Mouse (Mus musculus) NIH3T3 (cell line): ENCODE results near the gene Flcn.
"Not testable (repeated sequence)": the region's sequence is repeated elsewhere in the genome, so short reads cannot be mapped to it uniquely, and the experiment has no call there.

Experiments used
- DNase-seq: peaks from one replicate; pipeline ENCODE4 v3.0.0-alpha.2; 2012; ENCODE audit warnings: low read depth

Gene Flcn

GRCm38 (mm10) chr11:59809670-59810474 is at the start of gene Flcn:
Gene Flcn (minus strand): TSS chr11:59810016.
- DNase-seq, result peak; percentile 89

- DNase-seq, result no peak
These were observed 43.0 kb upstream of the Flcn start for GRCm38 (mm10) chr11:59852865-59853264.

DNA sequence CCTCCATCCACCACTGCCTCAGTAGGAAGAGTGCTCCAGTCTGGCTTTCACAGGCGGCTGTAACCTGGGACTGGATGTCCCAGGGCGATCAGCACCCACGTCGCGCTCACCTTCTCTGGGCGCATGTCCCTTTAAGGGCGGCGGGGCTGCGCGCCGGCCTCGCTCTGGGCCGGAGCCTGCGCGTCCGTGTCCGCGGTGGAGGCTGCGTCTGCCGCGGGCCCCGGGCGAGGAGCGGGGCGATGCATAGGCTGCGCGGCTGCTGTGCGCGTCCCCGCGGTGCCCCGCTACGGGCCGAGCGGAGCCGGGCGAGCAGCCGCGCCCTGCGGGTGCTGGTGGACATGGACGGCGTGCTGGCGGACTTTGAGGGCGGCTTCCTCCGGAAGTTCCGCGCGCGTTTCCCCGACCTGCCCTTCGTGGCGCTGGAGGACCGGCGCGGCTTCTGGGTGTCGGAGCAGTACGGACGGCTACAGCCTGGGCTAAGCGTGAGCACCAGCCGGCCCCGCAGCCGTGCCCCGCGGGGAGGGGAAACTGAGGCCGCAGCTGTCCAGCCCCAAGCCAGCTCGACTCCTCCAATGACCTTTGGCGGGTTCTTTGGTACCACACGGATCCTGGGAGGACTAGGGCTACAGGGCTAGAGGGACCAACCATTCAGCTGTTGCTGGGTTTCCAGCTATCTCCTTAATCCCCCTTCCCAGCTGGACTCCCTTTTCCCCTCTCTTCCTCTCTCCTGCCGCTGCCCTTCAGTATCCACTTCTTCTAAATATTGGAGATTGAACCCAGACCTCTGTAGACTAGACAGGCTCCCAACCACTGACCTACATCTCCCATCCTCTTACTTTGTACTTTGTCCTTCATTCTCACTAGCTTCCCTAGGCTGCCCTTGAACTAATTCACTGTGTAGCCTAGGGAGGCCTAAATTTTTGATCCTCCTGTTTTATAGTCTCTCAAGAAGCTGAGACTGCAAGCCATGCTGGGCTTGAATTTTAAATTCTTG is 38.4 kb upstream of the Flcn start:
- peak; percentile 85 for DNase-seq

DNA sequence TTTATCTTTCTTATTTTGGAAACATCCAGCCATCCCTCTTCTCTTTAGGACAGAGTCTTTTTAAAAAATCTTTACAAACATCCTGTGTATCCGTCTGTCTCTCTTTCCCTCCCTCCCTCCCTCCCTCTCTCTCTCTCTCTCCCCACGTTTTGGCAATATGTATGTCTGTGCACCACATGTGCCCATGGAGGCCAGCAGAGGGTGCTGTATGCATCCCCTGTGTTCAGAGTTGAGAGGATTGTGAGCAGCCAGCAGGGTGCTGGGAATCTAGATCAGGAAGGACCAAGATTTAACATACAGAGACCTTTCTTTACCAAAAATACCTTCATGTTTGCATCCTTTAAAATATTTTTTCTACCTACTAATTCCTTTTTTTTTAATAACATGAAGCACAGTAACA is 37.3 kb upstream of the Flcn start:
- DNase-seq, result peak; percentile 89

- DNase-seq, result no peak
These were observed 36.5 kb upstream of the Flcn start for GRCm38 (mm10) chr11:59846311-59846710.

GRCm38 (mm10) chr11:59839459-59840126 is 29.8 kb upstream of the Flcn start, which contains the start of gene Cops3:
Gene Cops3 (minus strand): TSS chr11:59839838.
- peak; percentile 98 for DNase-seq

DNA sequence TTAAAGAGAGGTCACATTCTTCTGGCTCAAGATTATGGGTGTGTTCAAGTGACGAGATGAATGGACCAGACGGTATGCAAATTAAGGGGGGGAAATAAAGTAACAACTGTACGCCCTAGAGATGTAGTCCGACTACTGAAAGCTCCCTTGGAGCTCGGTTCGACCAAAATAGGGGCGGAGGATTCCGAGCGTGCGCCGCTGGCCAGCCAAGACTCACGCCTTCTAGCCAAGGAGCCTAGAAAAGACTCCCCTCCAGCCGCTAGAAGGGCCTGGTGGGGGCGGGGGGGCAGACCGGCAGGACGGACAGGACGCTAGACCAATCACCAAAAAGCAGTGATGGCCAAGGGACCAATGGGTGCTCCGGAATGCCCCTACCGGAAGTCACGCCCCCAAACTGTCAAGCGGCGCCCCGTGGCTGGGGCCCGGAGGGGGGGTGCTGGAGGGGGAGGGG is 29.2 kb upstream of the Flcn start, which contains the start of gene Nt5m:
Gene Nt5m (plus strand): TSS at position 440 of the 451 bp plus-strand sequence.
- peak; percentile 97 for DNase-seq

DNA sequence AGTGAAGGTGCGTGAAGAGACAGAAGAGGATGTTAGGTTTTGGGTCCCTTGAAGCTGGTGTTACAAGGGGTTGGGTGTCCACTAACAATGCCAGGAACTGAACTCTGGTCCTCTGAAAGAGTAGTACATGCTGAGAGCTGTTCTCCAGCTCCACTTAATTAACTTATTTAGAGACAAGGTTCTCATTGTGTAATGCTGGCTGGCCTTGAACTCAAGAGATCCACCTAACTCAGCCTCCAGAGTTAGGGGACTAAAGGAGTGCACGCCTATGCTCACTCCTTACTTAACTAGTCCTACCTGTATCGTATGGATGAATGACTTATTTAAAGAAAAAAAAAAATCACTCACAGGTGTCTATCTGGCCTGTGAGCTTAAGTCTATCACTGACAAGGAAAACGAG is 28.6 kb upstream of the Flcn start:
- no peak for DNase-seq

GRCm38 (mm10) chr11:59837789-59838188 is 28.0 kb upstream of the Flcn start:
- not testable (repeated sequence) for DNase-seq

DNA sequence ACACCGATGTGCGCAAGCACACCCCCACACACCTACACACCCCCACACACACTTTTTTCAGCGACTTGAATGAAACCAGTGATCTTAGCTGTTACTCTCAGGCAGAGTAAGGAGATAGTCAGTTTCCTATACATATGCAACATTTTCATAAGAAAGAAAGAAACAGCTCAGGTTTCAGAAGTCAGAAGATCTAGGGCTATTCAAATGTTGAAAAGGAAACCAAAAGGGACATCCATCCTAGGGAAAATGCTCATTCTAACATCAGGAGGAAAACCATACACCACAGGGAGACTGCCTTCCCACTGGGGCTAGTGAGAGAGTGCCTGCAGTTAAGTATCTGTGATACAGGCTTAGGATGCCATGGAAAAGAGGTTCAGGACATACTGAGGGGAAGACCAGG is 11.8 kb upstream of the Flcn start:
- DNase-seq, result no peak

DNA sequence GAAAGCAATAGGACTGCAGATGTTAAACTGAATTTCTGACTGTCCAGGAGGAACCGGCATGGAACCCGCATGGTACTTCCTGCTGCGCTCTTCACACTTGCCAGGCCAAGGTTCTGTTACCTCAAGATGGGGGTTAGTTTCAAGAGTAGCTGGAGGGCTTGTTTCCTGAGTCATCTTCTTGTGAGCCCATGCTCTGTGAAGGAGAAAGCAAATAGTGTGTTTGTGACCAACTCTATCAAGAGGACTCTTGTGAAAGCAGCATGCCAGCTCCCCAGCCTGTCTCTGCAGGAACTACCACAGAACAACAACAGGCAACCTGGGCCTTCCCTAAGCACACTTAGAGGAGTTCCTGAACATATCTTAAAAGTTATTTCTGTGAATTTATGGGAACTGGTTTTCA is 8.1 kb upstream of the Flcn start:
- no peak for DNase-seq

GRCm38 (mm10) chr11:59815482-59816065 is 5.8 kb upstream of the Flcn start:
- no peak for DNase-seq

DNA sequence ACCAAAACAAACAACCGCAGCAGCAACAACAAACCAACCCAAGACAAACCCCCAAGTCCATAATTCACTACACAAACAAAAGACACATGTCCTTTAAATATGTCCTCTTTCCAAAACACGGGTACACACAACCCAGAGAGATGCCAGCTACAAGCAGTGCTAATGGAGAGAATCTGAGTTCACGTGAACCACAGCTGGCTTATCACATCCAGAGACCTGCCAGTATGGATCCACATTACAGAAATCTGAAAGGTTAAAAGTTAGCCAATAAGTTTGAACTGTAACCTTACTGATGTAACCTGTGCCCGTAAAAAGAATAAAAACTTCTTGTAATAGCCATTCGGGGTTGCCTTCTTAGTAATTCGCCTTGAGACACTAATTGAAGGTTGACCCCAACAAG is 5.1 kb upstream of the Flcn start:
- DNase-seq, result no peak

- DNase-seq, result no peak
These were observed 4.5 kb upstream of the Flcn start for GRCm38 (mm10) chr11:59814311-59814710.

DNA sequence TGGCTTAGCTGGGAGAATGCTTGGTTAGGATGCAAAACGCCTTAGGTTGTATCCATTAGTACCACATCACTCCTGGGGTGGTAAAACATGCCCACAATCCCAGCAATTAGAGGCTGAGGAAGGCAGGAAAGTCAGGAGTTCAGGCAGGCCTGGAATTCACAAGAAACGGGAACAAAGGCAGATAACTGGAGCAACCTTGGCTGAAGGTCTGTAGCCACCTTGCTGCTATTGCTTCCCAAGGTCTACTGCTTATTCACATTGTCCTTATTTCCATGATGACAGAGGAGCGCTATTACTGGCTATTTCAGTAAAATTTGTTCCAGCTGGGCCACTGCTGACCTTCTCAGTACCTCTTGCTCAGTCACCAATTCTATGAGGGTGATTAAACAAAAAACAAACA is 3.5 kb upstream of the Flcn start:
- DNase-seq, result no peak

DNA sequence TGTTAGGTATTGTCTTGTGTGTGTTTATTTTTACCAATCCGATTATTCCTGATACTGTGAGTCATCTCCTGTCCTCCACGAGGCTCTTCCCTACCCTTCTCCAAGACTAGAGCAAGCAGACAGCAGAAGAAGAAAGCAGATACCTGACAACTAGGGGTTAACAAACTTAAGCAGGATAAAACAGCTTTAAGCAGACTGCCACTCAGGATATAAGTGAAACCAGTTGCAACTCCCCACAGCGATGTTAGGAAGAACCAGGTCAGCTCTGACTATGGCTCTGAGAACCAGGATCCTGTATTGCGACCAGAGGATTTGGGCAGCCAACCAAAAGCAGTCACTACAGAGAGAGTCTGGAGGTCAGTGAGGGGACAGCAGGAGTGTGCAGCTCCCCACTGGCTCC is 1.4 kb upstream of the Flcn start:
- peak; percentile 57 for DNase-seq

- DNase-seq, result no peak
These were observed 803 bp upstream of the Flcn start for GRCm38 (mm10) chr11:59810480-59811158.

GRCm38 (mm10) chr11:59809071-59809669 is 646 bp downstream of the Flcn start:
- DNase-seq, result peak; percentile 39

DNA sequence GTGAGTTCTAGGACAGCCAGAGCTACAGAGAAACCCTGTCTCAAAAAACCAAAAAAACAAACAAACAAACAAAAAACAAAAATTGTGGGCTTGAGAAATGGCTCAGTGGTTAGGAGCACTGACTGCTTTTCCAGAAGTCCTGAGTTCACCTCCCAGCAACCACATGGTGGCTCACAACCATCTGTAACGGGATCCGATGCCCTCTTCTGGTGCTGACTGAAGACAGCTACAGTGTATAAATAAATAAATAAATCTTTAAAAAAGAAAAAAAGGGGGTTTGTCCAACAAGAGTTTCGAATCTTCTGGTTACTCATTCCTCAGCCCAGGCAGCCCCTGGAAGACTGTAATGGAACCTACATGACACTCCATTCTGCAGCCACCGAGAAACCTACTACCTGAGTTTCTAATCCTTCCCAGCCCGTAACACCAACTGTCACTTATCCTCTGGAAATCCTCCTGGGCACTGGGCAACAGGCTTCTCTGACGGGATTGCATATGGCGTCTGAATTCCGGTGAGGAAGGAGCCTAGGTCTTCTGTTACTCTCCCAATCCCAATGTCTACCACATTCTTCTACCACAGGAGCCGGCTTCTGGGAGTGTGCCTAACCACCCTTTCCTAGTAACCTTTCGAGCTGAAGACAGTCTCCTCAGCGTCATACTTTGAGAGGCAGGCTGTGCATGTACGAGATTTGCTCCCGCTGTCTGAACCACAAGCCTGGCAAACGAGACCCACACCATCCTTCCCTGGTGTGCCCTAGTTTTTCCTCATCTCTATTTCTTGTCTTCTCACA is 1.5 kb downstream of the Flcn start:
- DNase-seq, result peak; percentile 64

- DNase-seq, result no peak
These were observed 4.2 kb downstream of the Flcn start for GRCm38 (mm10) chr11:59805656-59806055.
